Mouse (Mus musculus): Measurements from ENCODE around the gene Ring1.
"Not testable (repeated sequence)": the region's sequence is repeated elsewhere in the genome, so short reads cannot be mapped to it uniquely, and the experiment has no call there.

Gene Ring1

DNA sequence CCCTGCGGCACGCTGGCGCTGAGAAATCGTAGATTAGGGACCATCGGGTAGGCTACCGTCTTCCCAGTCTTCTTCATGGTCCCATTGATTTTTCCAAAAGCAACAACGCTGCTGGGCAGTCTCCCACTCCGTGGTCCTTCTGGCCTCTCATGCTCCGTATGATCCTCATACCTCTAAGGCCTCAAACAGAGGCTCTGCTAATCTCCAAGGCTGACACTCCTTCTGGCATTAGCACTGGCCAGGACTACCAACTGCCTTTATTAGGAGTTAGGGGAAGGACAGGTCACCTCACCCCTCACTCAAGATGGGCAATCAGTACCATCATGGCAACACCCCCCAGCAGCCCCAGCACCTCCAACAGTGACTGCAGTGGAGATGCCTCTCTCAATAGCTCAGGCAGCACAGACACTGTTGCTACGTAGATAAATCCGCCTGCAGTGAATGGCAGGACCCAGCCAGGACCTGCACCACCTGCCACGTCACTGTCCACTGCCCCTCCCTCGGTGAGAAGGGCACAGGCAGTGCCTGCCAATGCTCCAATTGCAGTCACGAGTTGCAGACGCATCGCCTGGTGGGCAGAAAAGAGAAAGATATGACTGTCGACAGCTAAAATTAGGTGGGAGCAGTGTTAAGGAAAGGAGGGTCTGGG is 4.1 kb upstream of the Ring1 start:
- peak in 1 of 2 experiments; percentile 25 for DNase-seq

GRCm38 (mm10) chr17:34027656-34028223 is 3.3 kb upstream of the Ring1 start, which contains the start of gene H2-Ke6:
H2-Ke6 (minus strand) TSS chr17:34028060.
- DNase-seq: peak; percentile 94 to 96

GRCm38 (mm10) chr17:34026917-34027655 is 2.6 kb upstream of the Ring1 start:
- DNase-seq: peak; percentile 60 to 64

DNA sequence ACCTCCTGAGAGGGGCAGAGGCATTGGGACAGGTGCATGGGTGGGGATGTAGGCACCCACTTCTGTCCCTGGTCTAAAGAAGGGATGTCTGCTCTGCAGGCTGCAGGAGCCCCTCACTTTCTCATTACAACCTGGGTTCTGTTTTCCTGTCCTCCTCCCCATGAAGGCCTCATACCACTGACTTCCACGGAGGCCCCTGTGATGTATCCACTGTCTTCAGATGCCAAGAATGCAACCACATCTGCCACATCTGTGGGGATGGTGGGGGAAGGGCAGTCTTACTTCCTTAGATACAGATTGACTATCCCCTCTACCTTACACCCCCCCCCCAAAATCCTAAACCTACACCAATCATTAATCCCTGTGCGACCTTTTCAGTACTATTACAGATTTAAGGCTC is 1.7 kb upstream of the Ring1 start:
- DNase-seq: no peak

GRCm38 (mm10) chr17:34025756-34026151 is 1.3 kb upstream of the Ring1 start:
- DNase-seq: peak in 1 of 2 experiments; percentile 28

DNA sequence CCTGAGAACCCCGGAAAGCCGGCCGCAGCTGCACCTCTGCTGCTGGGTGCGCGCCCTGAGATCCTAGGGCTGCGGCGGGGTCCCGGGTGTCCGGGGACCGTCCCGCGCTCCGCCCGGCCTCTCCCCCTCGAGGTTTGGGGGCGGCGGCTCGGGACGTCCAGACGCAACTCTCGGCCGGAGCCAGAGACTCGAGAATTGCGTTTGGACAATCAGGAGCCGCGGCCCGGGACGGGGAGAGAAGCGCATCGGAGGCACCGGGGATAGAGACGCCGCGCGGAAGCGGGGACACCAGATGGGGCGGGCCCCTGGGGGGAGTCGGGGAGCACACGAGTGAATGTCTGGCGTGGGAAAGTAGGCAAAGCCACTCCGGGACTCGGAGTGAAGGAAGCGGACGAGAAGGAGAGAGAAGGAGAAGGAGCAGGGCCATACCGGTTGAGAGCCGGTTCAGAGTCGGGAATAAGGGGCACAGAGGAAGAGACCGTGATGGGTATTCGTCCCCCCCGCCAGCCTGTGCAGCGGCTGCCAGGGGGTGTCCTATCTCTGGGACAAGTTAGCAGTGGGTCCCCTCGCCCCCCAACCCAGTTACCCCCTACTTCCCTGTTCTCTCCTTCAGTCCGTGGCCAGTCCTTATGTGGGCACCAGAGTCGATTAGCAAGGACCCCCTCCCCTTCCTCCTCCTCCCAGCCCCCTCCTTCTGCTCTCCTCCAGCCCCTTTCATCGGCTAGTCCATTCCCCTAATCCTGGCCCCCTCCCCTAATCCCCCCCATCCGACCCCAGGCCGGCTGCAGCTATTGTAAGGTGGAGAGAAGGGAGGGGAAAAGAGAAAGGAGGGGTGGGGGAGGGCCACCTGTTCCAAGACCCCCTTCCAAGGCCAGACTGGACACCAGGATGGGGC is 628 bp upstream of the Ring1 start:
- peak in 1 of 2 experiments; percentile 28 for DNase-seq

DNA sequence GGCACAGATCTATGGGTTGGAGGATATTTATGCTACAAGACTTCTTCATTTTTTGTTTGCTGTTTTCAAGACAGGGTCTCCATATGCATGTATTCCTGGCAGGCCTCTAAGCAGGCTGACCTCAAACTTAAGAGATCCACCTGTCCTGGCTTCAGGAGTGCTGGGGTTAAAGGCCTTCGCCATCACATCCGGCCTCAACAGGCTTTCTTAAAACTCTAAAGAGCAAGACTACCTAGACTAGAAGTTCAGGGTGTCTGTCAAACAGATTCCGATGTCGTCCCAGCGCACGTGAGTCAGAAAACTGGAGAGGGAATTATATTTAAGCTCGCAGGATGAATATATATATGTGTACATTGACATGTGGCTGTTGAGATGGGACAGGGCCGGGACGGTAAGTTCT is 802 bp downstream of the Ring1 start:
- no peak for DNase-seq

DNA sequence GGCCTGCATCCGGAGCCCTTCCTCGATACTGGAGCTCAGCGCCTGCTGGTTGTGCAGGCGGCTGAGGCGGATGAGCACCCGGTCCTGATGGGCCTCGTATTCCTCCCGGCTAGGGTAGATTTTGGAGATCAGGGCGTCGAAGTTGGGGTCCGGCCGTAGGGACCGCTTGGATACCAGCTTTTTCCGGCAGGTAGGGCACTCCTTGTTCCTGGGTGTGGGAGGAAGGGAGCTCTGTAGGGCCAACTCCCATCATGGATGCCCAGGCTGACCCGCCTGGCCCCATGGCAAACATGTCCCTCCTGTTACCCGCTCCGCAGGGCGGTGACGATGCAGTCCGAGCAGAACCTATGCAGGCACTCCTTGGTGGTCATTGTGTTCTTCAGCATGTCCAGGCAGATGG is 1.5 kb downstream of the Ring1 start:
- peak in 1 of 2 experiments; percentile 27 for DNase-seq

- no peak for DNase-seq
Observed at GRCm38 (mm10) chr17:34022414-34022783, 2.1 kb downstream of the Ring1 start.

DNA sequence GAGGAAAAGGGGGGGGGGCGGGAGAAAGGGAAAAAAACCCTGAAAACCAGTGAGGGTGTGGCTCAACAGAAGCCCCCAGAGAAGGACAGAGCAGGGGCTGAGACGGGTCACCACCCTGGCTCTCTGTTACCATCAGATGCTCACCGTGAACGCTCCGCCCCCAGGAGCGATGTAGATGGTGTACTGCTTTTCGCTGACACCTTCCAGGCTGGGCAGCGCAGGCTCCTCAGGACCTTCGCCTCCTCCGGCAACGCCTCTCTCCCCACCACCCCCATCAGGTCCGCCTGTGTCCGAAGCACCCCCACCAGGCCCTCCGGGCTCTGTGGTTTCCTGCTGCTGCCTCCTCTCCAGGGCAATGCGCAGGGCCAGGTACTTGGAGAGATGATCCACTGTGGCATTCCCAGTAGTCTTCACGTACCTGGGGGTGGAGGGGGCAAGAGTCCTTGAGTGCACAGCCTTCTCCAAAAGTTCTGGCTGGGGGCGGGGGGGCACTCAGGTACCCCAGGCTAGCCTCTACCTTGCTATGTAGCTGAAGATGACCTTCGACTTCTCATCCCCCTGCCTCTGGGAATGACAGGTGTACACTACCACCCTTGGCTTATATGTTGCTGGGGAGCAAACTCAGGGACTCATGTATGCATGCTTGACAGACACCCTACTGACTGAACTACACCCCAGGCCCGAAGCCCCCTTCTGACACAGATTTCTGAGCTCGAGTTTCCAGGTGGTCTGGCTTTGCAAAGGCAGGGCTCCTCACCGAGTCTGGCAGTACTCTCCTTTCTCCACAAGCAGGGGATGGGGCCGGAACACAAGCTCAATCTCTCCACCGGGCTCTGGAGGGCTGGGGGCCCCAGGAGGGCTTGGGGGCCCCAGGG is 2.7 kb downstream of the Ring1 start:
- DNase-seq: peak in 1 of 2 experiments; percentile 30

- no peak for DNase-seq
Observed at GRCm38 (mm10) chr17:34013436-34013835, 11.0 kb downstream of the Ring1 start.

GRCm38 (mm10) chr17:34010156-34010555 is 14.3 kb downstream of the Ring1 start:
- DNase-seq: no peak

DNA sequence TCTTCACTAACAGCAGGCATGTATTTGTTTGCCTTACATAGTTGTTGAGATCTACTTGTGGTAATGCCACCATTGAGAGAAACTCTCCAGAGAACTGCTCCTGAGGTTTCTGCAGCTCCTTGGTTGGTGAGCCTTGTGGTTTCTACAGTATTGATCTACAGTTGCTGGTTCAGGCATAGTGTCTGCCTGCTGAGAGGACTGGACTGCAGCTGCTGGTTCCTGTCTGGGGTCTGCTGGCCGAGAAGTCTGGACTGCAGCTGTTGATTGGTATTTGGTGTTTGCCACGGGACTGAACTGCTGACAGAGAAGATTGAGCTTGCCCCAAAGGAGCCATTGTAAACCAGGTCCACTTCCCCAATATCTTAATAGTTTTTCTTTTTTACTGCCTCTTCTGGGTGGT is 17.9 kb downstream of the Ring1 start:
- no peak for DNase-seq

DNA sequence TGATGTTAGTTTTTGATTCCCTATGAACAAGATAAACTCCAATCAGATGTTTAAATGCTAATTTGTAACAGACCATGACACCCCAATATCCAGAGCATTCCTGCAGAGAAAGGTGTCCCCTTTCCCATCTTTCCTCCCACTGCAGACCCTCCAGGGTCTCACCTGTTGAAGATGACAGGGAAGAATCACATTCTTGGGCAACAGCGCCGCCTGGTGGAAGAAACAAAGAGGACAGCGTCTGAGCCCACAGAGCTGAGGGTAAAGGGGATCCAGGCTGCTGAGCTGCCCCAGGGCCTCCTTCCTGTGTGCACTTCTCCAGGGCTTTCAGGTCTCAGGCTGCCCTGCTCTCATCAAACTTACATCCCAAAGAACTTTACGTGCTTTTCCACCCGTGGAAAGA is 21.1 kb downstream of the Ring1 start:
- DNase-seq: peak in 1 of 2 experiments; percentile 58

- DNase-seq: not testable (repeated sequence)
Observed at GRCm38 (mm10) chr17:34000796-34001195, 23.7 kb downstream of the Ring1 start.

DNA sequence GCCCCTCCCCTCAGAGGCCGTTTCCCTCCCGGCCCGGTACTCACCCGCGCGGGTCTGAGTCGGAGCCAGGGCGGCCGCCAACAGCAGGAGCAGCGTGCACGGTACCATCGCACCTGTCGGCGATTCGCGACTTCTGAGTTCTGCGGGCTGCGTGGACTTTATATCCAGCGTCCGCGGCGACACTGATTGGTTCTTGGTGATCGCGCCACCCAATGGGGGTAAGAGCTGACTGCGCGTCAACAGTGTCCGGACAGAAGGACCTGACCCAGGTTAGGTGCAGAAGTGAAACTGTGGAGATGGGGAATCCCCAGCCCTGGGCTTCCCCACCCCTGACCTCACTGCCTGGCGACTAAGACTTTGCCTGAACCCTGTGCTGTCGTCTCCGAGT is 24.3 kb downstream of the Ring1 start, which contains the start of gene H2-K1:
Gene H2-K1 (minus strand): TSS at position 198 of the 388 bp plus-strand sequence.
- peak; percentile 94 to 95 for DNase-seq

DNA sequence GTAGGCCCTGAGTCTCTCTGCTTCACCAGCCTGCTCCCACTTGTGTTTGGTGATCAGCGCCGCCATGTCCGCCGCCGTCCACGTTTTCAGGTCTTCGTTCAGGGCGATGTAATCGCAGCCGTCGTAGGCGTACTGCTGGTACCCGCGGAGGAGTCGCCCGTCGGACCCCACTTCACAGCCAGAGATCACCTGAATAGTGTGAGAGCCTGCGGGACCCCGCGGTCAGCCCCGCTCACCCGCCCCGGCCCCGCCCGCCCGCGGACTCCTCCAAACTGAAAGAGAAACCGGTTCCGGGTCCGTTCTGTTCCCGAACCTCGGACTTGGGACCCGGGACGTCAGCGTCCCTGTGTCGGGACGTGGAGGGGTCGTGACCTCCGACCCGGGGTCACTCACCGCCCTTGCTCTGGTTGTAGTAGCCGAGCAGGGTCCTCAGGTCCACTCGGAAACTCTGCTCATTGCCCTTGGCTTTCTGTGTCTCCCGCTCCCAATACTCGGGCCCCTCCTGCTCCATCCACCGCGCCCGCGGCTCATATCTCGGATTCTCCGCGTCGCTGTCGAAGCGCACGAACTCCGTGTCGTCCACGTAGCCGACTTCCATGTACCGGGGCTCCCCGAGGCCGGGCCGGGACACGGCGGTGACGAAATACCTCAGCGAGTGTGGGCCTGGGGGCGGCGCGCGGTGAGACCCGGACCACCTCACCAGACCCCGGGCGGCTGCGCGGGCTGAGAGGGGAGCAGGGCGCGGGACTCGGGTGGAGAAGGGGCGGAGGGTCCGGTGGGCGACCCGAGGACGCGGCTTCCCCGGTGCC is 24.9 kb downstream of the Ring1 start:
- DNase-seq: peak; percentile 29 to 36

DNA sequence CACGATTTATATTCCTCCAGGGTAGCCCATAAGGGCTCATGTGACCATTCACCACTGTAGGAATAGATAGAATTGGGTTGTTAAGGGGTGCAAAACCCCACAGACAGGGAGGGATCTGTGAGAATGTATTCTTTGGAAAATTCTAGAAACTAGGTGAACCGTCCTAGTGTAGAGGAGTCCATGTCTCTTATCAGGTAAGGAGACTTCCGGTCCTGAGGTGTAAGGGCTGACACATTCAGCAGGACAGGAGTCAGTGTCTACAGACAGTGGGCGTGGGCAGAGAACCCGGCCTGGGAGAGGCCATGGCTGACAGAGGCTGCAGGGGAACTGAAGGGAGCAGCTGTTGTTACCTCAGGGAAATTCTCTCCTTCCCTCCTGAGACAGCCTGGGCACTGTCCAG is 25.8 kb downstream of the Ring1 start:
- DNase-seq: not testable (repeated sequence)

- not testable (repeated sequence) for DNase-seq
Observed at GRCm38 (mm10) chr17:33997025-33997424, 27.5 kb downstream of the Ring1 start.

- DNase-seq: no peak
Observed at GRCm38 (mm10) chr17:33995651-33996050, 28.8 kb downstream of the Ring1 start.

- DNase-seq: no peak
Observed at GRCm38 (mm10) chr17:33994959-33995358, 29.5 kb downstream of the Ring1 start.

Measured in lung, postnatal 4 days (tissue).